Mouse (Mus musculus) urinary bladder, postnatal 36 days (tissue): ENCODE results near the gene 2610001J05Rik.
"Not testable (repeated sequence)": the region's sequence is repeated elsewhere in the genome, so short reads cannot be mapped to it uniquely, and the experiment has no call there.

ENCODE experiments used
- DNase-seq, 2 experiments: peaks; one replicate each; pipeline ENCODE4 v3.0.0; 2022; ENCODE audit warnings: low spot score in 2 of 2, mixed read lengths in 1 of 2

The 2610001J05Rik gene

DNA sequence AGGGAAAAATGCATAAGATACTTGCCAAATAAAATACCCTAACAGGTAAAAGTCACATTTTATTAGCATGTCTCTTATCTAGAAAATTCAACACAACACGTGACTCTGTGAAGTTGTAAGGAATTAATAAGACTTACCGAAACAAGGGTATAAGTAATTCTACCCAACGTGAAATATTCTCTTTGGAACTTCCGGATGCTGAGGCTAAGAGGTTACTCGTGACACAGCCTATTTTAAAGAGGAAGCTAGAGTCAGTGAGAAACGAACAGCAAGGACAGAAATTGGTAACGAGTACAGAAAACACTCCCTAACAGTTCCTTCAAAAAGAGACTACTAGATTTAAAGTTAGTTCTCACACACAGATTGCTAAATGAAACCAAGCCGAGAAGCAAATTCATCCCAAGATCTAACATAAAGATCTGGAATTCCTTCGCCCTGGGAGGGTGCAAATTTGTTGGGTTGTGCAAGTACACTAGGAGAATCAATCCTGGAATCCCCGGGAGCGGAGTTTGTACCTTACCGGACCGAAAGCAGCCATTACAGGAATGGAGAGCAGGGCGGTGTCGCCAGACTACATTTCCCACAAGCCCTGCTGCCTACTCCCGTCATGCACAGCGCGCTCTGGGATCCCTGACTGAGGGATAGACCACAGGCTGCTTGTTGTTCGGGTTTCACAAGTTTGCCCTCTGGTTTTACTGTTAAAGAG is at the start of gene 2610001J05Rik:
Gene 2610001J05Rik, minus strand, starts transcription at position 600 of the 706 bp plus-strand sequence.
- peak; percentile 84 to 91 for DNase-seq

DNA sequence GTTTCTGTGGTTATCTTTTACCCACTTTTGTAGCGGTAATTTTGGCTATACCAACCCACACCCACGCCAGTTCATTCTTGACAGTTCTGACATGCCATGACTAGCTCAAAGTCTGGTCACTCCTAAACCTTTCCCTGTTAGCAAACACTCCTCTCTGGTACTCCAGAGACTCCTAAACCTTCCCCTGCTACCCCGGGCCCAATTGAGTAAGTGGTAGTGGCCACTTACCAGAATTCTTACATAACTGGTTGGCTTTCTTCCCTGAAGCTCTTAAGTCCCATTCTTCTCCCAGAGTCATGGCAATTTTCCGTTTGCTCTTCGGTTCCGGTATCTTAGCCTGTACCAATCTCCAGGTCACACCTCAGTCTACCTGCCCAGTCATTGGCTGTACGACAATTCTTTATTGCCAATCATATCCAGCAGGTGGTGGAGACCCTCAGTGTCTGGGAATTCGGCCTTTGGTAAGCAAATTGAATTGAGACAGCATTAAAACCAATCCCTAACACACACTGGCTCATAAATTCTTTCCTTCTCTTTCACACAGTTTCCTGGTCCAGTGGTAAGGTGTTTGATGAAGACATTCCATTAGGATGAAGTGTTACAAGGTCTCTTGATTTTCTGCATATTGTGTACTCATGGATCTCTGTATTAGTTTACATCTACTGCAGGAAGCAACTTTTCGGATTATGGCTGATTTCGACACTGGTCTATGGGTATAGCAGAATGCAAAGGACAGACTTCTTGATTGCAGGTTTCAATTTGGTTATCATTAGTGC is 38.6 kb upstream of the 2610001J05Rik start:
- peak in 1 of 2 experiments; percentile 1 for DNase-seq

DNA sequence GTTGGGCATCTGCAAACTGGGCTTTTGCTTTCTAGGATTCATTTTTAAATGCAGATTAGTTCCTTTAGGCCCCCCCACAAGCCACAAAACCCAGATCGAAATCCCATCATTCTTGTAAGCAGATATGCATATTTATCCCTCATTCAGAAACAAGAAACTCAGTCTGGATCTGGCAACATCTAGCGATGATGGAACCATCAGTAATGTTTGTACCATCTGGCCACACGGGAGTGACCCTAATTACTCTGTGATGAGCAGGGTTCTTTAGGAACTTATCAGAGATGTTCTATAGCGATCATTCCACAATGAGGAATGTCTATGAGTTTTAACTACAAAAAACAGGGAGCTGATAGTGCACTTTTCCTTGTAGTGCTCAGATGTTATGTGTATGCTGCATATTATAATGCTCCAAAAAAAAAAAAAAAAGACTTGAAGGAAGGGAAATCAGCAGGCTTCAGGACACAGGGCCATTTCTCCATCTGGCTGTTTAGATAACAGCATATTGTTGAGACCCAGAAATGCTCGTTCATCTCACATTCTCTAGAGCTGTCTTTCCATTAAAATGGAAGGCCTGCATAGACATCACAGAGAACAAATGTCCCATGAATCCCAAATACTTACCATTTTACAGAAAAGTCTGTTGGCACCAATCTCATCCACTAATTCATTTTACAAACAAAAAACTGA is 31.8 kb upstream of the 2610001J05Rik start:
- DNase-seq, result no peak

DNA sequence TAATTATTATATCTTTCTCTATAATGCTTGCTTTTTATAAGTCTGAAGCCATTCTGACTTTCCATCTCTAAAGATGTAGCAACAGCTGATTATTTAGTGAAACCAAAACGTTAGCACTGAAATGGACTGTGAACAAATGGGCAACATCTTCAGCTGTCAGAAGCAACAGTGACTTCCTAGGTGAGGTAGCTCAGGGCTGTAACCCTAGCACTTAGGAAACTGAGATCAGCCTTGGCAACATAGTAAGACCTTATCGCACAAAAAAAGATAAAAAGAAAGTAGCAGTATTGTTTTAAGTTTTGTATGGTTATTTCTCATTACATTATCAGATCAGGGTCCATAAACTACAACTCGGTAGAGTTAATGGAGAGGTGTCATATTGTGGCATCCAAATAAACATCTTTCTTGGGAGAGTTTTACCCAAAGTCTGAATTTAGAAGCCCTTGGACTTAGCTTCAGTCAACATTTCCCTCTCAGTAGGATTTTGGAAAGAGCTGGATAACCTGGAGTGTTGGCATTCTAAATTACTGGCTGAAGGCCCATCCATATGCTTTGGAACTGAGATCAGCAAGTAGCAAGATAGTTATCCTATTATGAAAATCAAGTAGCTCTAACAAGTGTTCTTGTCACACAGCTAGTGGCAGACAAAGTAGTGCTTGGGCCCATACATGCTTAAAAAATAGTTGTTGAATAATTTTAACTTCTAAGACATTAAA is 13.7 kb upstream of the 2610001J05Rik start:
- no peak for DNase-seq

DNA sequence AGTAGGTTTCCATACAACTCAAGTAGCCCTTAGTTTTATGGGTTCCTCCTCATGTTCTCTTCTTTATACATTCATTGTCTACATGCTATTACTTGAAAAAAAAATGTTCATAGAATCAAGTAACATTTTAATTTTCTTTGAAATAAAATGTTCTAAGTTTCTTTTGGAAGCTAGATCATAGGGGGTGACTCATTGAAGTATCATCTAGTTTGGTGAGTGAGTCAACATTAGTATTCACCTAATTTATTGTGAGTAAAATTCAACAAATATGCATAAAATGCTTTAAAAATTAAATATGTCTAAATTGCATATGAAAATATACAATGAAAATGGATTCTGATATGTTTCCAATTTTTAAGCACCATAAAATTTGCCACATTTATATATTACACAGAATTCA is 11.6 kb upstream of the 2610001J05Rik start:
- no peak for DNase-seq

DNA sequence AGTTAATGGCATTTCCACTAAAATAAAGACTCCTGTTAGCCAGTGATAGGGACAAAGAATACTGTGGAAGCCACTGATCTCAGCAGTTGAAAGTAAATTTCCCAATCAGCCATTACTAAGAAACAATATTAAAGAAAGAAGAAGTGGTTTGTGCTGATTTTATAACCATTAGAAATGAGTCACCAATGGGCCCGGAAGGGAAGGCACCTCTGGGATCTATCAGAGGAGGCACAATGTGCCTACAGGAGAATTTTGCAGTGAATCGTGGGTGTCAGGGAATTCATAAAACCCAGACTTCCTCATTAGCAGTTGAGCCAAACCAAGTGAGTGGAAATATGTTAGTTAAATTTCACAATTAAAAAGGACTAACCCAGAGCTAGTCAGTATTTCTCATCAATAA is 2.6 kb upstream of the 2610001J05Rik start:
- no peak for DNase-seq

DNA sequence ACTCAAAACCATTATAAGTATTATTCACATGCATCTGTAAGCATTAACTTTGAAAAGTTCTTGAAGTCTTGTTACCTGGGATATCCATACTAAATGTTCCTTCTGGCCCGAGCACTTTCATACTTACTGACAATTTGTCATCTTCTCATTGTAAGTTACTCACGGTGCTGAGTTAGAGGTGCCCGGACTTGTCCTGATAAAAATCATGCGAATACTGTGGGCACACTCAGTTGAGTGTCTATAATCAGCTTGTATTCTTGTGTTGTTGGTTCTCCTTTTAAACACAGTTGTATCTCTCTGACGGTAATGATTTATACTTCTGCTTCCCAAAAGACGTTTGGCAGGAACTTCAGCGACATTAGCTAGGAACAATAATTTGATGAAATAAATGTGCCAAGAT is 758 bp upstream of the 2610001J05Rik start:
- DNase-seq, result no peak

DNA sequence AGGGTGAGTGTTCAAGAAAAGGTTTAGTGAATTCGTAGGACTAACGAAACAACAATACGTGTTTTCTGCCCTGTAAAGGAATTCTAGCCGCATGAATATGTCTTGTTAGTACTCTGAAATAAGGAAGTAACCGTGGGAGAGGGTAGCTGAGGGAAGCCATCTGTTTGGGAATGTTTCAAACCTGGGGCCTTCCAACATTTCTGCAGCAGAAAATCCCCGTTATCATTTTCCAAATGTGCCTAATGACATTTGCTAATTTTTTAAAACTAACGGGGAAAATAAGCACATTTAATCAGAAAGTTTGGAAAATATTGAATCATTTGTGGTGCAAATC is 274 bp upstream of the 2610001J05Rik start:
- no peak for DNase-seq

DNA sequence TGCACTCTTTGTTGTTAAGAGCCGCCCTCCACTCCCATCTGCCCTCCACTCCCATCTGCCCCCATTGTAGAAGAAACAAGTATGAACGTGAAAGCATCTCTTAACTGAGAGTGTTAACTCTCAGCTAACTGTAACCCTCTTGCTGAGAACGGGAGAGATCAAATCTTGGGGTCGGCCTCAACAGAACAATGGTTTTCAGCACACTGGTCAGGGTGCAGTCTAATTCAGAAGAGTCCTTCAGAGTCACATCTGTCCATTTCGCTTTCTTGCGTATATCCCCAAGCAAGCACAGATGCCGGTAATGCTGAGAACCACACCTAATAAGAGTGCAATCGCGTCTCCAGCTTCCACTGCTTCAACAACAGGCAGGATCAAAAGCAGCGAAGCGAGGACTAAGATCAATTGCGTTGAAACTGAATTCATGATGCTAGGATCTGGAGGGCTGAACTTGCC is 1.0 kb downstream of the 2610001J05Rik start:
- peak in 1 of 2 experiments; percentile 13 for DNase-seq

DNA sequence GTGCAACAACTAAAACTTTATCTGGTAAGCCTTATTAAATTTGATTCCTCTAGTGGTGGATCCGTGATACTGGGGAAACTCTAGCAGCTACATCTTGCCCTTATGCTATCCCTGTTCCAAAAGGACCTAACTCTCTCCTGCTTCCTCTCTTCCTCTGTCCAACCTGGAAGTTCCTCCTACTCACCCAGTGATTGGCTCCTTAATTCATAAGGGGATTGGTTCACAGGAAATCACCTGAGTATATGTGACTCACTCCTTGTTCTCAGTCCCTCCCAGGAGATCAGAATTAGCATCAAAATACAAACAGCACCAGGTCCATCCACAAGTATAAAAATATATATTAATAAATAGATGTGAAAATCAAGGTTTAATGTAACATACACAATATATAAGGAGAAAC is 10.7 kb downstream of the 2610001J05Rik start:
- DNase-seq, result no peak

DNA sequence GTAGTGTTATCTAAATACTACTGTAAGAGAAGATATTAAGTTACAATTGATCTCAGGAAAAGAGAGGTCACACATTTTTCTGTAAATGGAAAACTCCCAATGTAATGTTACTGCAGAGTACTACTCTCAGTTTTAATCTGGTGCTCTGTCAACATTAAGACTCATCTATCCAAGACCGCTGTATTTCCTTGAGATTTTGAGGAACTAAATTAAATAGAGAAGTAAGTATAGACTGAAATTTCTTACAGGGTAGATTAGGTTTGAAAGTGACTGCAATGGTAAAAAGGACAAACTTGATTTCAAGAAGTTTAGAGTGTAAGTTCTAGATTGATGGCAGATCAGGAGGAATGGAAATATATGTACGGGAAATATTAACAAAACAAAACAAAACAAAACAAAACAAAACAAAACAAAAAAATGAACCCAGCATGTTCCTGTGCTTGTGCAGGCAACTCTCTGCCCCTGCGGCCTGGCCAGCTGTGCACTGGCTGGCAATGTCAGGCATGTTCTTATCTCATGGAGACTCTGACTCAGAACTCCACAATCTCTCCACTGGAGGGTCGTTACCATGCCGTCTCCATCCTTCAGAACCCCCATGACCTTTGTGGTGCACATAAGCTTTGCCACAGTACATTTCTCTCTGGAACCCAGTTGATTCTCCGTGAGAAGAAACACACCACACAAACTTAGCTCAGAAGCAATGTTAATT is 11.3 kb downstream of the 2610001J05Rik start:
- no peak for DNase-seq

DNA sequence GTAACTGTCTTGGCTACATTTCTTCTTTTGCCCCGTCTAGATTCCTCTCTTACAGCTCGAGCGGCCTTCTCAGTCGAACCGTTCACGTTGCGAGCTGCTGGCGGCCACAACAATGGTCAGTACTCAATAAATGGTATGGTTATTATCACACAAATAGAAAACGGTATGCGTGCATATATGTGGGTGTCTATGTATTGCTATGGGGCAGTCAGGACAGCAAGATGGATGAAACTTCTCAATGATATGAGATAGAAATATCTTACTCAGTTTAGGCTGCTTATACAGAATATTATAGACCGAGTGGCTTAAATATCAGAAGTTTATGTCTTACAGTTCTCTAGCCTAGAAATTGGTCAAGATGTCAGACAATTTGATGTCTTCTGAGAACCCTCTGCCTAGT is 17.1 kb downstream of the 2610001J05Rik start:
- DNase-seq, result no peak

DNA sequence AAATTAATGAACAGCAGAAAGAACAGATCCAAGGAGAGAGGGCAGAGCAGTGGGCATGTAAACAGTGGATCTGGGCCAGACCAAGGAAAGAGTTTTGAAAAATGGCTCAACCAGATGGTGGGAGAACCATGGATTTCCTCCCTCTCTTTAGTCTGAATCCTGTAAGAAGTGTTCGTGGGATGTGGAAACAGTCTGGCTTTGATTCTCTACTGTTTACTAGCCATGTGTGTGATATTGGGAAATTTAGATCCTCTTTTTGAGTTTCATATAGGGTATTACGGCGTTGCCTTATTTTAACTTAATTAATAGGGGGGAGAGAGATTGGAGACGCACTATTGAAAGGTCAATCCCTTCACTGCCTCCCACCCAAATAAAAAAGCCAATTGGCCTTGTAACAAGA is 18.1 kb downstream of the 2610001J05Rik start:
- no peak for DNase-seq

DNA sequence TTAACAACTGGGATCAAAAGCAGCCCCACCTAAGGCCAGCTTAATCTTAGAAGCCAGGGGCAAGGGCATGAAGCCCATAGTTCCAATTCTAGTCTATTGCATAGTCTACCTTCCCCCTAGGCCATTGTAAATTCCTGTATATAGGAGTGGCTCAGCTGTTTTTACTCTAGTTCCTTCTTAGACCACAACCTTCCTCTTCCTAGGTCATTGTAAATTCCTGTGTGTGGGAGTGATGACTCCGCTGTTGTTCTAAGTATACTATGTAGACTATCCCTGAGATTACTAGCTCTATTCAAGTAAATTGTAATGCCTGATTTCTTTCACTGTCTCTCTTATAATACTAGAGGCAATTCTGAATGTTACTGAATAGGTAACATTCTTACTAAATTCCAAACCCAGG is 25.3 kb downstream of the 2610001J05Rik start:
- not testable (repeated sequence) for DNase-seq

DNA sequence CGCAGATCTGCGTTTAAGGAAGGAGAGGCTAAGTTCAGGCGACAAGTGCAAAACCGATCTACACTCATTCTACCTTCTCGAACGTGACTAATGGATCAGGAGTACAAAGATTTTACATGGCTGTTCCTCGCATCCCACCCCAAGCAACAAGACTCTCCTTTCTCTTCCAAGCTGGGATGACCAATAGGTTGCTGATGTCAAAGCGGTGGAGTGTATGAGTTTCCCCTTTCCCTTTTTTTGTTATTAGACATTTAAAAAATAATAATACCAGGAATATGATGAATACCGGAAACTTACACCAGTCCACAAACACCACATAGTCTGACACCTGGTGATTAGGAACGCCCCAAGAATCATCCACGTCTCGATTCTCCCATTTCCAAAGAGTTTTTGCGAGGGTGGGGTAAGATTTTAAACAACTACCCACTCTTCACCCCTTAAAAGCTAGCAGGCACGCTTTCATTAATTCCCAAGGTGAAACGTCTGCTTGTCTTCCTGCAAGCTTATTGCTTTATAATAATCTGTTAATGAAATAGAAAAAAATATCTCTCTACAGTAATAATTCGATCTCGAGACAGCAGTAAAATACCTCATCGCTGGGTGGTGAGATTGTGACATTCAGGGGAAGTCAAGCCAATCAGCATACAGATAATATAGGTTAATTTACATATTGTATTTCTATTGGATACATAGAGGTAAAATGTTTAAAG is 31.8 kb downstream of the 2610001J05Rik start, which contains the start of gene Gpr85:
Gene Gpr85, minus strand, starts transcription at position 598 of the 710 bp plus-strand sequence.
- DNase-seq, result no peak

DNA sequence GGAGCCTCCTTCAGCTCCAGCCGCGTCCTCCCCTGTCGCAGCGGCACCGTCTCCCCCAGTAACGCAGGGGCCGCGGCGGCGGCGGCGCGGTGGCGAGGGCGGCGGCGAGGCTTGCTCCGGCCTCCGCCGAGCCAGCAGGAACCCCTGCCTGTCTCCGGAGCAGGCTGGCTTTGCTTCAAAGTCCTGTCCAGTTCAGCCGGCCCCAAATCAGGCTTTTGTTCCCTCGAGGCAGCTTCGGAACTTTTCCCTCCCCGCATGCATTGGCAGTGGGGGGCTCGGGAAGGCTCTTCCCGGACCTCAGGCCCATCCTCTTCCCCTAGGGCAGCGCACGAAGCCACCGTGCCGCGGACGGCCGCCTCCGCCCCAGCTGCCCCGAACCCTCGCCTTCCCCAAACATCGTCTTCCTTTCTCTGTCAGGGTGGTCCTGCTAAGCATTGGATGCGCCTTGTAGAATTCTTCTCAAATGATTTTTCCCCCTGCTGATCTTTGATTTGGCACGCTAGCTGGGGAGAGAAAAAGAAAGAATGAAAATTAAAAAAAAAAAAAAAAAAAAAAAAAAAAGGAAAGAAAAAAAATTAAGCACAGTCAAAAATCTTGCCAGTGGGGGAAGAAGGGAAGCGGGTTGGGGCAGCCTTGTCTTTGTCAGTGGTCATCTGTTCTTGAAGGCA is 32.5 kb downstream of the 2610001J05Rik start:
- DNase-seq, result peak; percentile 46 to 62

DNA sequence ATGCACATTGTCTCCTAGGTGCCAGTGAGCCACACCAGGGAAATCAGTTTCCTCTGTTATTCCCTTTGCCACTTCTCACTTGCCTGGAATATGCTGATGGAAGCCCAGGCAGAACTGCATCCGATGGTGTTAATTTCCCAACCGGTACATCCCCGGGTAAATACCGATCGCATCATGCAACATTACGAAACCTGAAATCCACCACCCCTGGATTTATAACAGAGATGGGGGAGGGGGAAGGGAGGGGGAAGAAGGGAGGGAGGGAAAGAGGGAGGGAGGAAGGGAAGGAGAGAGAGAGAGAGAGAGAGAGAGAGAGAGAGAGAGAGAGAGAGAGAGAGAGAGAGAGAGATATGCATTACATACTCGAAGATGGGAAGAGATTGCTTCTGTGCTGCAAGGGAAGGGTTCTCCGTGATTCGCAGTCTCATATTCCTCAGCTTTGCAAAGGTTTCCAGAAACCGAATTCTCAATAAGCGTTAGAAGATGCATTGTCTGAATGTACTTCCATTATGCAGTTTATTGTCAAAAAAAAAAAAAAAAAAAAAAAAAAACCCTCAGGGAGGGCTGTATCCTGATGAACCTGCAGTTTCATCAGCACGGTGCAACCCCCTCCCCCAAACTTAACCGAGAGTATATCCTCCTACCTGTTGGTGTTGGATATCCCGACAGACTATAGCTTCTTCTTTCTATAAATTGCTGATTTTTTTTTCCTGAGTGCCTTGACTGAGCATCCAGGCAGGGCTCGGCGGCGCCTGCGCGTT is 33.2 kb downstream of the 2610001J05Rik start:
- no peak for DNase-seq

DNA sequence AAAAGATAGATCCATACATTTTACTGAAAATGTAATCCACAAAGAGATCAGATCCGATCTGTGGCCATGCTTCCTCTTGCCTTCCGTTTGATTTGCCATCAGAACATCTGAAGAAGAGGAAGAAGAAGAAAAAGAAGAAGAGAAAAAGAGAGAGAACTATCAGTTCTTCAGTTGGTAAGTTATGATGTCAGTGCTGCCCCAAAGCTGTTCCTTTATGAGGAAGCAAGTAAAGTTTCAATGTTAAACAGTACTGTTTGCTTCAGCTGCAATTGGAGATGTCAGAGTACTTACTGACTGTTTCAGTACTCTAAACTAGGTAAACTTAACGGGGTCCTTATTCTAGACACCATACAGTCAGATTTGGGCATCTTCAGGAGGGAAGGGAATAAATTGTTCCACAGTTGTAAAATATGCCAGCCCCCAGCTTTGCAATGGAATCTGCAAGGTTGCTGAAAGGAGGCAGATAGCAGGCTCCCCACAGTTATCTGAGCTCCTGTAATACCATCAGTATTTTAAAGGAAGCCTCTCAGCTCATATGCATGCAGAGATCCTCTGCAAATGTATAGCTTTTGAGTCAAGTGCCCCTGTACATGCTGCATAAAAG is 34.2 kb downstream of the 2610001J05Rik start:
- no peak for DNase-seq
